Mouse (Mus musculus) regulatory T cell (primary cell): ENCODE measurements around the gene Atp6v1g3.

Source experiments
- in situ Hi-C: fragments of 300-600 bp; cut with MboI, MseI; formaldehyde crosslinking; loops from one replicate; pipeline ENCODE4 v1.15.1; 2025; ENCODE audit warnings: high pct_unique_total_duplicates

Atp6v1g3 gene

DNA sequence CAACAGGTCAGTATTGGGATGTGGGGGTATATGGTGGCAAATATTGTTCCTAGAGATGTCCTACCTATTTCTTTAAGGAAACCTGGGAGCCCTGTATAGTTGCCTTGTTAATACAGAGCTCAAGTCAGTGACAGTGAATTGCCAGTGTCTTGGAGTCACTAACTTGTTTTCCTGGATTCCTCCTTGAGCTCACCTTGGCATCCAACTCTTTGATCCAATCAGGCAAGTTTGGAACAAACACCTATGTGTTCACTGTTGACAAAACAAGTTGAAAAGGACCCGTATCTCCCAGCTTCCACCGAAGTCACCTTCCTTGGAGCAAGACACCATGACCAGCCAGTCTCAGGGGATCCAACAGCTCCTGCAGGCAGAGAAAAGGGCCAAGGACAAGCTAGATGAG lies at the start of gene Atp6v1g3:
Gene Atp6v1g3, plus strand, starts transcription at position 301 of the 400 bp plus-strand sequence.
- in situ Hi-C loops: loop anchor here (5.0 kb wide), 1 partner anchor 49 kb away; no protein-coding TSS in a partner anchor

DNA sequence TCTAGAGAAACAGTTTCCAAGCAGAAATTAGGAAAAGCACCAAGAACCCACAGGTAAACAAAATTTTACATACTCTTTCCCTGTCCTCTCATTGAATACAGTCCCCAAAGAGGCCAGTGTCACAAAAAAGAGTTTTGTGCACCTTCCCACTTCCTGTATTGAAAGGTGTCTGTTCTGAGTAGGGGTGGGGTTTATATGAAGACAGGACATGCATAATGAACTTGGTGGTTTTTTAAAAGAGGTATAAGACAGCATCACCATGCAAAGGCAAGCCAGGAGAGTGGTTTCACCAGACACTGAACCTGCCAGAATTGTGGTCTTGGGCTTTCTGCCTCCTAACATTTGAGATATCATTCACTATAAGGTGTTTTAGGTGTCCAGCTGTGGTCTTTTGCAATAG lies 40.5 kb upstream of the Atp6v1g3 start:
- in situ Hi-C loops: no loop called here

DNA sequence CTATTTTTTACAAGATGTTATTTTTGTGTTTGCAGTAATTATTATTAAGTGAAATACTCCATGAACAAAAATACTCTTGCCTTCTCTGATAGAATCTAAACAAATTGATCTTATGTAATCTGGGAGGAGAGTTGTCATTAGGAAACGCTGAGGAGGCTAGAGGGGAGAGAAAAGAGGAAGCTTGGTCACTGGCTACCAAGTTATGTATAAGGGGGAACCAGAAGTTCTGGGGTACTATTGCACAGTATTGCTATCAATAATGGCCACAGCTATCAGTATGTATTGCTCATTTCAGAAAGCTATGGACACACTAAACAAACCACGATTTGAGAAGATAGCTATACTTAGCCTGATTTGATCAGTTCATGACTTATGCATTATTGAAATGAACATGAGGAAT lies 36.3 kb upstream of the Atp6v1g3 start:
- in situ Hi-C loops: no loop called here

DNA sequence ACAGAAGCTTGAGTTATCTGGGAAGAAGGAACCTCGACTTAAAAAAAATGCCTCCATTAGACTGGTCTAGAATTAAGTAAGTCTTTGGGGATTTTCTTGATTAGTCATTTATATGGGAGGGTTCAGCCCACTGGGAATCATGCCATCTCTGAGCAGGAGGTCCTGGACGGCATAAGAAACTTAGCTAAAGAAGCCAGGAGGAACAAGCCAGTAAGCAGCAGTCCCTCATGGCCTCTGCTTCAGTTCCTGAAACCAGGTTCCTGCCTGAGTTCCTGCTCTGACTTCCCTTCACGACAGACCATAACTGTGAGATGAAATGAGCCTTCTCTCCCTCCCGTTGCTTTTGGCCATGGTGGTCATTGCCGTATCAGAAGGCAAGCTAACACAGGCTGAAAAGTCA lies 29.6 kb upstream of the Atp6v1g3 start:
- in situ Hi-C loops: no loop called here

DNA sequence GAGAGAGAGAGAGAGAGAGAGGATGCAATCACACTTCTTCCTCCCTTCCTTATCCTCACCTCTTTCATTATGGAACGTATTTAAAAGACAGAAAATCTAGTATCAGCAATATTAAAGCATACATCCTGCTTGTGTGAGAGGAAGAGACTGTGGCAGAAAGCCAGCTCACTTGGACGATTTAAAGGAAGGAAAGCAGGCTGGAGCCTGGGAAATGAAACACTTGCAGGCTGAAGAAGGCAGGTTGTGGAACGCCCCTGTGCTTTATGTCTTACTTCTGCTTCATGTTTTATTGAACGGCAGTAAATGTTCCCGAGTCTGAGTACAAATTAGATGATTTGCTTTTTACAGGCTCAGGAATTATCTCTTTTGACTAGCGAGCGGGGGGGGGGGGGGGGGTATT lies 29.1 kb upstream of the Atp6v1g3 start:
- in situ Hi-C loops: no loop called here

DNA sequence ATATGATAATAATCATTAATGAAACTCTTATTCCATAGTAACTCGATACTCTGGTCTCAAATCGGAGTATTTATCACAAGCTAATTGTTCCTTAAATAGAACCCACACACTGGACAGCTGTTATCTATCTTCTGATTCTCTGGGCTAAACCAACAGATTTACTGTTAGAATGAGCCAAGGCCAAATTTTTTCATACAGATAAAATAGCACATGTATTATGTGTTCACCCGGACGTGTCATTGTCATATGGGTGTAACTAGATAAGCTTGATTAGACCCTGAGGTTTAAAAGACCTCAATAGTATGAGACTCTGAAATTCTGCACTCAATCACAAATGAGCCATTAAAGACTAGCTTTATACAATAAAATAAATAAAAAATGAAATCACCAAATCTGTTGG lies 28.4 kb upstream of the Atp6v1g3 start:
- in situ Hi-C loops: no loop called here

DNA sequence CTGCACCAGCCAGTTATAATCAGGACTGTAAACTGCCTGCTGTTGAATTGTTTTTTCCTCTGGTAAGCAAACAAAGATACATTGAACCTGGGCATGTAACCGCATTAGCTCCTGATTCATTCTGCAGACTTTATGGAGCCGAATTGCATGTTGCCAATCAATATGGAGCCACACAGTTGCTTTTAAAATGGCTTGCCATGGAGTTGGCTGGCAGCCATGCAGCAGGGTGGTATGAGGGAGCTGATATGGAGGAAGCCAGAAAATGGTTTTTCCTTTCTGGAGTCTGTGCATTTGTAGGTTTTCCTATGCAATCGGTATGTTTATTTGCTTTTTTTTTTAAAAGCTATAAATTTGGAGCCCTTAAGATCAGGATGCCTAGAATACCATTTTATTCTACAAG lies 28.0 kb upstream of the Atp6v1g3 start:
- in situ Hi-C loops: no loop called here

DNA sequence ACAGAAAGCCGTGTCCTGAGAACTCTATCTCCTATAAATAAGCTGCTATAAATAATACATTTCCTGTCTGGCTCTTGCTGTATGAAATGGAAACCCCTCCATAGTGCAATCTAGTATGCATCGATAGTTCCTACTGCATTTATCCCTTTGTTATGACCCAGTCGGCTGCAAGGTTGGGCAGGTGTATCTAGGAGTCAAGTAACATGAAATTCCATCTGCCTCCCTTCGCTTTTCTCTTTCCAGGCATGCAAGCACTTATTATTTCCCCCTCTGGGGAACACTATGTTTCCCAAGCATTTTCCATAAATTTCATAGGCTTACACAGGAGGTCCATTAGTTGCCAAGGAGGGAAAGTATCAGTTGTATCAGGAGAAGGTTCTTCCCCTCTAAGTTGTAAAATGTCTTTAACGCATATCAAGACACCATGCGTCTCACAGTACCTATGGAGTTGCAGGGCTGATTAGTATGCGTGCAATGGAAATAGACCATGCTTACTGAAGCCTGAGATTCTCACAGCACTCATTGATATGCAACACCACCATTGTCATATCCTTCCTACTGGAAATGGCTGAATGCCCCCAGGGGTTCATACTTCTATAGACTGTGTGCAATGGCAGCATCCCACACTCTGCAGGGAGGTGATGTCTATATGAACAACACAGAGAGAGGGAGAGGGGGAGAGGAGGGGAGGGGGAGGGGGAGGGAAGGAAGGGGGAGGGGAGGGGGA lies 26.9 kb upstream of the Atp6v1g3 start:
- in situ Hi-C loops: no loop called here

DNA sequence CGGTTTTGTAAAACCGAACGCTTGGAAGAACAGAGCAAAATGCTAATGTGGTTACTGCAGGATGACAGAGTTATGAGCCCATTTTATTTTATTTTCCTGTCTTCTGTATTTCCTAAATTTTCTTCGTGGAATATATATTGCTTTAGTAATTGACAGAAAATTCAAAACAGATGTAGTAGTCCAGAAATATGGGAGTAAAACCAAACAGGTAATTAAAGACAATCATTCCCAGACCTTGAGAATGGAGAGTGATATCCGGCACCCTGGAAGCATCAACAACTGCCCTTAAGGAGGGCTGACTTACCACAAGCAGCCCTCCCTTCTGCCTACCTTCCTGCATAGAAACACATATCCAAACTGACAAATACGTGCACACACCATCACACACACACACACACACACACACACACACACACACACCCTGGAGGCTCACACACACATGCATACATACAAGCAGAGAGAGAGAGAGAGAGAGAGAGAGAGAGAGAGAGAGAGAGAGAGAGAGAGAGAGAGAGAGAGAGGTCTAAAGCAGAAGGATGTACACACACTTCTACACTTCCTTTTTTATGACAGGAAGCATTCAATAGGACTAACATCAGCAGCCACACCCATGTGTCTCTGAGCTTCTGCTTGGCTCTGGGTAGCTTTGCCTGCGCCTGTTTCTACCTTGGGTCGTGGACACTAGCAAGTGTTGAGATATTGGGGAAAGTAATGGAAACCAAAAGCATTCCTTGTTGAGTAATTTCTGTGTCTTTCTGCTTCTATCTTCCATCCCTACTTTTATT lies 25.6 kb upstream of the Atp6v1g3 start:
- in situ Hi-C loops: no loop called here

DNA sequence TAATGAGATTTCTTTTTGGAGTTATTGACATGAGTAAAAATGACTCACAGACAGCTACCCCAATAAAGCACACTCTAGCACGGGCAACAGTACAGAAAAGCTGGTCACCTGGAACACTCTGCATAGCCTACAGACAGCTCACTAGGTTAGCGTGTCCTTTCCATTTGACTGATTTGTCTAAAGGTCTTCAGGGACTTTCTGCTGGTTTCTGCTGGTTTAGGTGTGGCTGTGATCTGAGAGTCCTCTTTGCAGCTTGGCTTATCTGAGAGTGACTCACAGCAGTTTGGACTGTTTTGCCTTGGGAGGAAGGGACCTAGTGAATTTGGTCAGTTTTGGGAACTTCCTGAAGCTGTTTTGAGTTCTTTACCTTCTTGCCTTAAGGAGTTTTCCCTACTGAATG lies 24.8 kb upstream of the Atp6v1g3 start:
- in situ Hi-C loops: no loop called here

DNA sequence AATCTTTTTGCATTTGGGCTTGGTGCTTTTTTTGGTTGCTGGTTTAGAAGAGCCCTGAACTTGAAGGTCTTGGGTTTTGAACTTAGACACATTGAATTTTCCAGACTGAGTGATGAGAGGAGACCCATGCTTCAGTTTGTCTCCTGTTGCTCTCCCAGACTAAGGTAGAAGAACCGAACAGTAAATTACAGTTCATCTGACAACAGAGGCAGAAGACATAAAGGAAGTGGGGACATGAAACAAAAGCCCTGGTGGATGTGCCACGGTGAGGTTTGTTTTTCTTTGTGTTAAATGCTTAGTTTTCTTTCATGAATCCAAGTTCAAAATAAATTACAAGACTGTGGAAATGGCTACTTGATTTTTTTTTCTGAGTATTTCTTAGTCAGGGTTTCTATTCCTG lies 22.6 kb upstream of the Atp6v1g3 start:
- in situ Hi-C loops: no loop called here

DNA sequence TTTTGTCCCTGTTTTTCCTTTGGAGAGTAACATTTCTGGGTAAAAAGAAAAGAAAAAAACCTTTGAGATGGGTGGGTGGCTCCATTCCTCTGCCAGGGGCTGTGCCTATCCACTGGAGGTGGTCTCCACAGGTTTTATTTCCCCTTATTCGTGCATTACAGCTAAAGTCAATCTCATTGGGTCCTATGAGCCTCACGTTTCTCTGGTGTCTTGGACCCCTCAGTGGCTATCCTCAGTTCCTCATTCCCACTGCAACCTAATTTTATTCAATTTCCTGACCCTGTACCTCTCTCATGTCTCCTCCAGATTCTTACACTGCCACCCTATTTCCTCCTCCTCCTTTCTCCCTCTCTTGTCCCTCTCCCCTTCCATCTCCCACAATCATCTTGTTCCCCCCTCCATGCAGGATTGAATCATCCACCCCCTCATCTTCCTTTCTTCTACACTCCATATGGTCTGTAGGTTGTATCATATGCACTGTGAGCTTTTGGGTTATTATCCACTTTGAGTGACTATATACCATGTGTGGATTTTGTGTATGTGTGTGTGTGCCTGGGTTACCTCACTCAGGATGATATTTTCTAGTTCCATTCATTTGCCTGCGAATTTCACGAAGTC lies 17.3 kb upstream of the Atp6v1g3 start:
- in situ Hi-C loops: no loop called here

DNA sequence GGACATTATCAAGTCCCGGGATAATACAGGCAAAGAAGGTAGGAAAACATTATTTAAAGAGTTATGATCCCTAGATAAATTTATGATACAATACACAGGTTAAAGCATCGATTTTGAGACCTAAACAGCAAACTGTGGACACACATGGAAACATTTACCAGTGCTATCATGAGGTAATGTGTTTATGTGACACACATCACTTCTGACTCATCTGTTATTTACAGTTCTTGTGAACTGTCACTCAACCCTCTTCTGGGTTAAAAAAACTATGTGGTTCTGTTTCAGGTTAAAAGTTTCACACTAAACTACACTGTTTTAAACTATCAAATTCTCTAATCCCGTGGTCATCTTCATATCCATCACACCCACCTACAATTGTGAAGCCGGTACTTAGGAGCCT lies 14.8 kb upstream of the Atp6v1g3 start:
- in situ Hi-C loops: no loop called here

DNA sequence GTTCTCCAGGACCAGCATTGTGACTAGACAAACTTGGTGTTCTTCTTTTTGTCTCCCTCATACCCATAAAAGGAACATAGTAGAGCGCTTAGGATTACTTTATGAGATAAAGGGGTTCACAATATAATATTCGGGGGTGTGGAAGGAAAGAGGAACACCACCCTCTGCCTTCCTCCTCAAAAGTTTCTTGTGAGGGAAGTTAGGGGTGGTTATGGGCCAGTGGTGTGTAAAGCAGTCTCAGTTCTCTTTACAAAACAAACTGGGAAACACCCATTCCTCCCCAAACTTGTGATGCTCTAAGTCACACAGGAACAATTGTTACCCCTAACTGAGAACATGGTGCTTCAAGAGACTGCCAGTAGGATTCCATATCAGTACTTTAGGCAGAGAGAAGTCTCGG lies 12.0 kb upstream of the Atp6v1g3 start:
- in situ Hi-C loops: no loop called here

DNA sequence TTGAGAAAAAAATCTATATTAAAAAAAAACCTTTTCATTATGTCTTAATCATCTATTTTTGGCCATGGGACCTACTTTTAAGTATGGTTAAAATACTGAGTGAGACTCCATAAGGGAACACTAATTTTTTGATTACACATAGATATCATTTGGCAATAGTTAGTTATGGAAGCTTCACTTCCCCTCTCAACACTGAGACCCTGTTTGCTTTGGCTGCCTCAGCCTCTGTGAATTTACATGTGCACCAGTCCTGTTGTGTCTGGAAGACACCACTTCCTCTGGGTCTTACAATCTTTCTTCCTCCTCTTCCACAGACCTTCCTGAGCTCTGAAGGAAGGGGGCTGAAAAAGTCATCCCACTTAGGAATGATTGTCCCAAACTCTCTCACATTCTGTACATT lies 11.1 kb upstream of the Atp6v1g3 start:
- in situ Hi-C loops: no loop called here

DNA sequence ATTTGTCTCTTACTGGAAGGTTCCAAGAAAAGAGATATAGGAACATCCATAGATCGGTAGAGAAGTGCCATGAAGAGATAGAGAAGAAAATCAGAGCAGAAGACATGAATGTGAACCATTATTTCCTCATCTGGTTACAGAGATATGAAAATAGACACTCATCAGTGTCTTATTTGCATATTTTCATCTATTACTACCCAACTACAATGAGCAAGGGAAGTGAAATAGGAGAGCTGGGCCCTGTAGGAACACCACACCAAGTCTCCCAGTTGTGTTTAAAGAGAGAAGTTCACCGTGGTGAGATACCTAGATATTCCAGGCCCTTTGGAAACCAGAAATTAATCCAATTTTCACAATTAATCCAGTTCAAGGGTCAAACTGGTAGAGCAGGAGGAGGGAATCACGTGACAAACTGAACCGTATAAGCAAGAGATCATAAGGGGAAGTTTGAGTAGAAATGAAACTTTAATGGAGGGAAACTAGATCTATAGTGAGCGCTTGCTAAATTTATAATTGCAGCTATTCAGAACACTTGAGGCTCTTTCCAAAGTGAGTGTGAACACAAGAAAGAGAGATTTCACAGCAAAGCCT lies 6.0 kb upstream of the Atp6v1g3 start:
- in situ Hi-C loops: no loop called here

DNA sequence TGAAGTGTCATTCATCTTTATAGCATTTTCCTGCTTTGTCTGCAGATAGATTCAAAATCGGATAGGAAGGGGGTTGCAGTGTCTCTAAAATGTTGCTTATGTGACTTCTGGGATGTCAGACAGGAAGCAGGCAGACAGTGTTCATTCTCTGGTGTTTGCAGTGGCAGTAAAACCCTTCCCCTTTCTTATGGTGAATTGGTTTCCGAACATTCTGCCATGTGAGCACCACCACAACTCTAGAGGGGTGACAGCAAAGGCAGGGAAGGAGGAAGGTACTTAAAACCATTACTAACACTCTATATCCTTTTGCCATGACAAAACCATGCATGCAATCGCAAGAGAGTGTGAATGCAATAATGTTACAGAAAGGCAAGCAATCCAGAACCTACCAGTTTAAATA lies 1.4 kb downstream of the Atp6v1g3 start:
- in situ Hi-C loops: loop anchor here (5.0 kb wide), 2 partner anchors 47 to 103 kb away; no protein-coding TSS in a partner anchor

DNA sequence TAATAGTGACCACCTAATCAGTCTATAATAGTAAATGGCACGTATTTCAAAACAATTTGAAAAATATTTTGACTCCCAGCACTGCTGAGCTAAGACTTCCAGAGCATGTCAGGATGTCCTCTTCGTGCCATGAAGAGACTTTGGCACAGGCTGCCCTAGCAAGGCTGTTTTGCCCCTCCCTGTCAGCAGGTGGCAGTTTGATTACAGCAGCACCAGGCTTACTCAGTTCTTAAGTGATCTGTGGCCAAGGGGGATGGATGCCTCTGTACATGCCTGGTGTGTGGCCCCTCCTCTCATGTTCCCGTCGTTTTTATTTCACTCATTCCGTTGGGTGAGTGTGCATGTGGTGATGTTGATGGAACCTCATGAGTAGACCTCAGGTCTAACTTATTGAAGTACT lies 2.3 kb downstream of the Atp6v1g3 start:
- in situ Hi-C loops: loop anchor here (5.0 kb wide), 1 partner anchor 104 kb away; no protein-coding TSS in a partner anchor

DNA sequence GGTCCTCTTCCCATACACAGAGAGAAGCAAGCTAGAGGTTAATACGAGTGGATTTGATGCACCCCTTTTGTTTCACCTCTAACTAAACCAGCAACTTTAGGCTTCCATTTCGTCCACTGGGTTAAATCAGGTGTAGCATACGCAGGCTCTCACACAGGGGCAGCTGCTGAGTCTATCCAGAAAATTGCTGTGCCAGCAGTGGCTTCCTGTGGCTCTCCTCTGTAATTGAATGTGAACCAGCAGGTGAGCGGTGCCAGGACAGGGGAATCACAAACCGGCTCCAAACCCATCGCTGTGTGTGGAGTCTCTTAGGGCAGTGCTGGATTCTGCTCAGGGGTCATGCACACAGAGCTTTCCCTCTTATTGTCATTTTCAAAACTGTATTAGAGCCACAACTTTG lies 7.6 kb downstream of the Atp6v1g3 start:
- in situ Hi-C loops: no loop called here

DNA sequence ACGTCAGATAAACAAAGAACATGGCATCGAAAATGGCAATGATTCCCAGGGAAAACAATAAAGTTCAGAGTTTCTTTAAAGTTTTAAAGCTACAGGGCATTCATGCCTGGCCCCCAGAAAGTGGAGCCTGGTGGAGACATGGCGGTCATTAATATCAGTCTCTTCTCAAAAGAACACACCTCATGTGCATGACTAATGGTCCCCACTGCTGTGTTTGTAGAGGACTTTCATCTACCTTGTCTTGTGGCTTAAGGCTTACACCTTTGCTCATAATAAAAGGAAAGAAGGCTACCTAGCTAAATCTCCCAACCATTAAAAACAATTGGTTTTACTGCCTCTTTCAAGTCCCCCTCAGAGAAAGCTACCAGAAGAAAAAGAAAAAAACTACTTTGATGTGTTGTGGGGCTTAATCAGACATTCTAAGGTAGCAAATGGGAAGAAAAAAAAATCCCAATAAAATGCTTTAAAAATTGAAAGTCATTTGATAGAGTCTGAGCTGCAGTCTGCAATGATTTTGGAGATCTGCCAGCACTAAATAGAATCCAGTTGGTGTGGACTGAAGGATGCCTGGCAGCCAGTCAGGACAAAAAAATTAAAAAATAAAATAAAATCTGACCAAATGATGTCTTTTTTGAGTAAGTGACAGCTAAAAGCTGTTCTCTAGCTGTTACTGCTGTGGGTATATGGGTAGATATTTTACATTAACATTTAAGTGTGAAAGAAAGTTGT lies 9.0 kb downstream of the Atp6v1g3 start:
- in situ Hi-C loops: no loop called here

DNA sequence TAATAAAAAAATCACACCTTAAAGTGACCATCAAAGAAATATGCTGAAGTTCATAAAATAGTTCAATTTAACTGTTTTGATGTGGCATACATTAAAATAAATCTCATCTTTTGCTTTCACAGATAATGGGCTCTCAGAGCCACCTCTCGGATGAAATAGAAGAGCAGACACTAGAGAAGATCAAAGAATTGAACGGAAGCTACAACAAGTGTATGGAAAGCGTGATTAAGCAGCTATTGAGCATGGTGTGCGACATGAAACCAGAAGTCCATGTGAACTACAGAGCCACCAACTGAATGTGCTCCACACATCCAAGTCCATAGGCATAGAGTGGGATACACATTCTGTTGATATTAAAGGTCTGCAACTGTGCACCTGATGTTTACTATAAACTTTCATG lies 14.1 kb downstream of the Atp6v1g3 start:
- in situ Hi-C loops: loop anchor here (5.0 kb wide), 1 partner anchor 150 kb away; no protein-coding TSS in a partner anchor
